Mouse (Mus musculus): Measurements from ENCODE around the gene Micall1.

GRCm38 (mm10) chr15:79128208-79128607 lies 19.5 kb downstream of the Micall1 start:
- TF ChIP-seq CTCF (IDR thresholded peaks at IDR 0.05; ENCODE audit: extremely low read depth, insufficient read depth, low read length) (0 out of 2 replicates have a peak, but pooled peaks have one; percentile 26), POLR2A (IDR thresholded peaks at IDR 0.05; ENCODE audit: extremely low read depth, insufficient read depth, low read length) (no peak)
